Mouse (Mus musculus) fat pad, adult 2 months (tissue): ENCODE measurements around the gene H2-Q1.
A peak's percentile ranks its signal among the peaks of the same experiment; 100 is the strongest.
"Not testable (repeated sequence)": the region's sequence is repeated elsewhere in the genome, so short reads cannot be mapped to it uniquely, and the experiment has no call there.

ENCODE experiments used
- DNase-seq: peaks from one replicate; pipeline ENCODE4 v3.0.0-alpha.2; 2011; ENCODE audit warnings: low read depth, low spot score; ENCODE audit errors: extremely low read depth

The H2-Q1 gene

GRCm38 (mm10) chr17:35320327-35321081 lies at the start of gene H2-Q1:
H2-Q1 (plus strand) TSS chr17:35320405.
- DNase-seq, result no peak

DNA sequence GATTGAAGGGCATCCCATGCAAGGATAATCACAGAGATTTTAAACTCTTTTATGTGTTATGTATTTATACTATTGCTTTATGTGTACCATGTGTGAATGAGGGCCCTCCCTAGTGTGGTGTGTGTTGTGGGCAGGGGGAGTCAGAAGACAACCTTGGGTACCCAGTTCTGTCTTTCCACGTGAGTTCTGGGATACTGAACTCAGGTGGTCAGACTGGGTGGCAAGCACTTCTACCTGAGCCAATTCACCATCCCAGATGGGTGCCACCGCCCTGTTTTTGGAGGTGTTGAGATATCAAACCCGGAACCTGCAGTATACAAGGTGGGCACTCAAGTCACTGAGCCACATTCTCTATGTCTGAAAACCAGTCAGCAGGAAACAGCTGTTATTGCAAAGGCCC lies 48.0 kb upstream of the H2-Q1 start:
- no peak for DNase-seq

DNA sequence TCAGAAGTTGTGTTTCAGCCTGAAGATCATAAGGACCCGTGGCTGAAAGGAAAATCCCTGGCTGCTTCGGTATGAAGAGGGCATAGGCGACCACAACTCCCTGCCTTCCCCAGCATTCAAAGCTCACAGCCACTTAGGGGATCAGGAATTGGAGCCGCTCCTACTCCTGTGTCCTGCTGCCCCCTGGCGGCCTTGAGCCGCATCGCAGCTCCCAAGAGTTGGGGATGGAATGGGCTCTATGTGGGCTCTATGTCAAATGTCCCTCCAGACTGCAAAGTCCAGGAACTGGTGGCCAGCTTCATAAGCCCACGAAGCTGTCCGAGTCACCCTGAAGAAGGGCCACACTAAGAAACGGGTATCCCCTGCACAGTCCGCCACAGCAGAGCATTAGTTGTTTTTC lies 45.4 kb upstream of the H2-Q1 start:
- DNase-seq, result no peak

DNA sequence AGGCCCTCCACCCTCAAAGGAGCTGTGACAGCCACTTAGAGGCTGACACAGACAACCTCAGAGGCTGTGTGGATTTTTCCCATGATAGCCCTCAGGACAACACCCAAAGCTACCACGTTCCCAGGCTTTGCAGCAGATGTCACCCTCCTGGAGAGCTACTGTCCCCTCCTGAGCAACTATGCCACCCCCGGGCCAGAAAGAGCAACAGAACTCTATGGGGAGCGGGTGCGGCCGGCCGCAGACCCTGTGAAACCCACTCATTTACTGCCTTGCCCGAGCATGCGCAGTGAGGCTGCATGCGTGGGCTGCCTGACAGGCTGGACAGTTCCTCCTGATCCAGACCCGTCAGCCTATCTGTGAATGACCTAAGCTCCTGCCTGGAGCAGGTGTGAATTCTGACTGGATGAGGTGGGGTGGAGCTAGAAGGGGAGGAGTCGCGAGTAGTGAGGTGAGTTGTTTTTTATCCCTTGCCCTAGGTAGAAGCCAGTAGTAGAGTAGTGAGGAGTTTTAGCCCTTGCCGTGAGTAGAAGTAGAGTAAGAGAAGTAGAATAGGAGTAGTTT lies 43.8 kb upstream of the H2-Q1 start:
- no peak for DNase-seq

- DNase-seq, result no peak
Observed at GRCm38 (mm10) chr17:35278049-35278448, 42.2 kb upstream of the H2-Q1 start.

DNA sequence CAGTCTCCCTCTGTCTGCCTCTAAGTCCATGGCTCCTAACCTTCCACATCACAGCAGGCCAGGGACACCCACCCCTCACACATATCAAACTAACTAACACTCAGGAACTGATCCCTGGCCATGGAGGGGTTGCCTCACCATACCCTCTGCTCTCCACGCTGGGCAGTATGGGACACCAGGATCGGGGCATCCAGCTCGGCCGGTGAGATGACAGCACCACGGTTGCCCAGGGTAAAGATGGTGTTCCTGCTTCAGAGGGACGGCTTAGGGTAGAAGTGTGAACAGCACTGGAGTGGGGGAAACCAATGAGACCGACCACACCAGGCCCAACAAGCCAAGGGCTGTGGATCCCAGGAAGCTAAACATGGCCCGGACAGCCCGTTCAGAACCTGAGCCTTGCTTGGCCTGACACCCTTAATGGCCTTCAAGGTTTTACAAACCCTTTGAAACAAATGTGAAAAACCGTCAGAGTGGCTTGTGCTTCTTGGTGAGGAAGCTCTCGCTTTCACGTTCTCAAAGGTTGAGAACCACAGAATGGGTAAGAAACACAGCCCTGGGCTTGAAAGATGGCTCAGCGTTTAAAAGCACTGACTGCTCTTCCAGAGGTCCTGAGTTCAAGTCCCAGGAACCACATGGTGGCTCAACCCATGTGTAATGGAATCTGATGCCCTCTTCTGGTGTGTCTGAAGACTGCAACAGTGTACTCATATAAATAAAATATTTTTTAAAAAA lies 41.1 kb upstream of the H2-Q1 start:
- DNase-seq, result no peak

GRCm38 (mm10) chr17:35280276-35280675 lies 39.9 kb upstream of the H2-Q1 start:
- DNase-seq, result no peak

DNA sequence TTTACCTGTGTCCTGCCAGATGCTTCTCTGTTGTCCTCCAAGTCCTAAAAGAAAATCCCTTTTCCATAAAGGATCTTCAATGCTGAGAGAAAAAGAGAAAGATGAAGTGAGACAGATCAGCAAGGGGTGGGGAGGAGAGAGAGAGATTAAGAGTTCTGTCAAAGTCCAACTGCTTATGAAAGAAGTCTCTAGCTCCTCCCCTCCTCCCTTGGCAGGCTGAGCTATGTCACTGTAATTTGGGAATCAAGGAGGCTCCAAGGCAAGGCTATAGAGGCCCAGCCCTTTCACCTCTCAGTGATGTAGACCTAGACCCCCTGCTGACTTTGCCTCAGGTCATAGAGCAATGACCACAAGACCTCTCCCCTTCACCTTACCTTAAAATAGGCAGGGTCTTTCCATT lies 34.8 kb upstream of the H2-Q1 start:
- DNase-seq, result no peak

DNA sequence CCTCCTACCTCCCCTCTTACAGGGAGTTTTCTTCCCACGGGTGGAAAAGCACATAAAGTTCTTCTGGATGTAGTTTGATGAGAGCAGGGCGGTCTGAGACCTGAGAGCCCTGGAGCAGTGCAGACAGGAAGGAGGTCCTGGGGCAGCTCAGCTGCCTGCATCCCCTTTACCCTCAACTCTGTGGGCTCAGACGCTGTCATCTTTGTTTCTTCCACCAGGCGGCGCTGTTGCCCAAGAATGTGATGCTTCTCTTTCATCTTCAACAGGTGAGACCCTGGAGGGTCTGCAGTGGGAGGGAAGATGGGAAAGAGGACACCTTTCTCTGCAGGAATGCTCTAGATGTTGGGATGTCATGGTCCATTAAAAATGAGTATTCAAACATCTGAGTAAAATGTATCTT lies 24.4 kb upstream of the H2-Q1 start:
- not testable (repeated sequence) for DNase-seq

DNA sequence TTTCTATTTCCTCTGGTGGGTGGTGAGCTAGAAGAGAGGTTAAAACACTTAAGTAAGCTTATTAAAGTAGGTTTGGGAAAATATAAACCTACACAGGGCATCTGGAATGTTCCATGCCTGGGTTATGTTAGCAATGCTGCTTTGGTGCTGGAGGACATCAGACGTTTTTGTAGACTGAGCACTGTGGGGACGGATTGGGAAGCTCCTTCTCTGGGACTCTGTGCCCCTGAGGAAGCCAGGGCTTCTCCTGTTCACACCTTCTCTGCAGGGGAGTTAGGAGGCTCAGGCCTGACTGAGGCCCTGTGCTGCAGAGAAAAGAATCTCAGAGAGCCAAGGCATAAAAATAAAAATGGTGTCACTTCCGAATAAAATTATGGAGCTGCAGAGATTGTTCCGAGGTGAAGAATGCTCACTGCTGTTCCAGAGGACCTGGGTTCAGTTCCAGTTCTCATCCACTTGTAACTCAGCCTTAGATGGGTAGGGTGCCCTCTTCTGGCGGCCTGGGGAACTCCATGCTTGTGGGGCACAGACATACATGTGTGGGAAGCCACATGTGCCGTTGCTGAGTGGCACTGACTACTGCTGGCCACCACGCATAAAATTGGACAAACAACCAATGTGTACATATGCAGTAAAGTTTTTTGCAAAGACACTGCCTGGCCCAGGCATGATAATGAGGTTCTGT lies 19.8 kb upstream of the H2-Q1 start:
- DNase-seq, result not testable (repeated sequence)

DNA sequence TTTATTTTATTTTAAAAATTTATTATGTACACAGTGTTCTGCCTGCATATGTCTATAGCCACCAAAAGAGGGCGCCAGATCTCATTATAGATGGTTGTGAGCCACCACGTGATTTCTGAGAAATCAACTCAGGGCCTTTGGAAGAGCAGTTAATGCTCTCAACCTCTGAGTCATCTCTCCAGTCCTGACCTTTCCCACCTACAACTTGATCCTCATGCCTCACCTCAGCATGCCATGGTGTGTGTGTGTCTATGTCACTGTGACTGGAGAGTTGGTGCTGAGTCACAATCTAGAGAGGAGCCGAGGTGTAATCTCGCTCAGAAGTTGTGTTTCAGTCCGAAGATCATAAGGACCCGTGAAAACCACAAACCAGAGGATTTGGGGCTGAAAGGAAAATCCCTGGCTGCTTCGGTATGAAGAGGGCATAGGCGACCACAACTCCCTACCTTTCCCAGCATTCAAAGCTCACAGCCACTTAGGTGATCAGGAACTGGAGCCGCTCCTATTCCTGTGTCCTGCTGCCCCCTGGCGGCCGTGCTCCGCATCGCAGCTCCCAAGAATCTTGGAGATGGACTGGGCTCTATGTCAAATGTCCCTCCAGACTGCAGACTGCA lies 18.5 kb upstream of the H2-Q1 start:
- peak; percentile 11 for DNase-seq

DNA sequence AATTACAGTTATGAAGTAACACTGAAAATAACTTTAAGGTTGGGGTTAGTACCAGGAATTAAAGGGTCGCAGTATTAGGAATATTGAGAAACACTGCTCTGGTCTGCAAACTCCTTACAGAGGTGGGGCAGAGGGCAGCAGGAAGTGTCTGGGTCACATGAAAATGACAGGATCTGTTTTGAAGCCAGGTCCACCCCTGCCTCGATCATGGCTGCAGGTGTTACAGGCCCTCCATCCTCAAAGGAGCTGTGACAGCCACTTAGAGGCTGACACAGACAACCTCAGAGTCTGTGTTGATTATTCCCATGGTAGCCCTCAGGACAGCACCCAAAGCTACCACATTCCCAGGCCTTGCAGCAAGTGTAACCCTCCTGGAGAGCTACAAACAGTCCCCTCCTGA lies 16.9 kb upstream of the H2-Q1 start:
- DNase-seq, result no peak

GRCm38 (mm10) chr17:35303756-35304350 lies 16.4 kb upstream of the H2-Q1 start:
- DNase-seq, result no peak

DNA sequence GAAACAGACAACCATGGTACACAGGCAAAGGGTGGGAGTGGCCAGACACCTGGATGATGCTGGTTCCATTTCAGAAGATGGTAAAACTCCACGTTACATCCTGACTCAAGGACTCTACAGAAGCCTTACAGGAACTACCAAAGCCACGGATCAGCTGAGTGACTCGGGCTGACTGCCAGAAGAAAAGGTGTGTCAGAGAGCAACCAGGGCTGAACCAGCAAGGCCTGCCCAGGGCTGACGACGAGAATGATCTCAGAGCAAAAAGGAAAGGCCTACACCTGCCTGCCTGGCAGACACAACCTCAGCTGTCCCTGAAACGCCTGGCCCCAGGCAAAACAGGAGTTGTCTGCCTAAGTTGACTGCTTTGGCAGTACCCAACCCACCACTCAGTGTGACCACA lies 15.7 kb upstream of the H2-Q1 start:
- DNase-seq, result no peak

GRCm38 (mm10) chr17:35304921-35305320 lies 15.3 kb upstream of the H2-Q1 start:
- not testable (repeated sequence) for DNase-seq

DNA sequence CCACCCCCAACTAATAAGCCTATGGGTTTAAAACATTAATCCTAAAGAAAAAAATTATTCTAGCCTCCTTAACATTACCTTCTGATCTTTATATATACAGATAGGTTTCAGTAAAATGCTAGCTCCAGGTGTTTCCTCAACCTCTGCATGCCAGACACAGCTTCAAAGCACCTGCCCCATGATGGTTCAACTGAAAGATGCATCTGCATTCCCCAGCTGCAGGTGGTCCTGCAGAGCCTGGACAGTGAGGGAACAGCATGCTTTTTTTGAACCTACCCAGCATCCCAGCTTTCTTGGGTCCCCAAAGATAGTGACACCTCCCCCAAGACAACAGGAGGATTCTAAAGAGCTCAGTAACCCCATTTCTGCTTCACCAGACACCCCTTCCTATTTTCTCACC lies 1.5 kb upstream of the H2-Q1 start:
- no peak for DNase-seq

- not testable (repeated sequence) for DNase-seq
Observed at GRCm38 (mm10) chr17:35325124-35325523, 4.9 kb downstream of the H2-Q1 start.

DNA sequence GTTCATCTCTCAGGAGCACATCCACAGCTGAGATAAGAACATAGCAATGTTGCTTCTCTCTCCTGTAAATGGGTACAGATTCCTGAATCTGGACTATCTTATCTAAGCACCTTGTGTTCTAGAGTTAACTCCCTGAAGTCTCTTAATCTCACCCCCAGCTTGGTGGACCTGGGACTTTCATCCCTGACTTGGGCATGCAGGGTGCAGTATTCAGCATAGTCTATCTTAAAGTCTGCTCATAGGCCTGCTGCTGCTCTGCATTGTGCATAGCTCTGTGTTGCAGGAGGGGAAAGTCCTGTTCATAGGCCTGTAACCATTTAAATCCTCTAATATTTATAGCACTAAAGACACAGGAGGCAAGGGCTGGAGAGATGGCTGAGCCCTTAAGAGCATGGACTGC lies 5.8 kb downstream of the H2-Q1 start:
- DNase-seq, result not testable (repeated sequence)

- not testable (repeated sequence) for DNase-seq
Observed at GRCm38 (mm10) chr17:35329714-35330113, 9.5 kb downstream of the H2-Q1 start.

GRCm38 (mm10) chr17:35331546-35331945 lies 11.3 kb downstream of the H2-Q1 start:
- not testable (repeated sequence) for DNase-seq
